24 mouse cellular contexts compared by ENCODE assay signal in genomic region chr10:67901179-67901578, GRCm38 (mm10). TPM values are rescaled to one million over a fixed set of nuclear protein-coding genes. Genes with fewer than 3 reads are reported as not detected.
DNase-seq lines count a peak whose midpoint lies in the region; ATAC-seq and TF ChIP-seq lines count a peak whose summit lies in the region.
"Had no signal": no experiment of that assay in that cellular context is flagged by ENCODE, and none has a peak within 500 bp of the region (broad histone marks: within the 10 kb centered on the region; RNA-seq: fewer than 3 reads in every experiment).

No protein-coding gene starts in this region.

- H3K4me3 ChIP-seq in left cerebral cortex, adult 2 months, result no peak overlapping the region
- H3K4me3 ChIP-seq in midbrain, postnatal 0 days (ENCODE audit: low read depth, low read length), result no peak overlapping the region
- H3K4me3 ChIP-seq: heart, embryonic 15.5 days; limb, embryonic 13.5 days; liver, embryonic 12.5 days; neural tube, embryonic 15.5 days had no signal

- intact Hi-C loops in left cerebral cortex, adult 2 months (cut with DNase I), result no loop called here
- intact Hi-C loops in left cerebral cortex, postnatal 4 days (cut with DNase I), result no loop called here

- no peaks in the 10 kb centered on the region for H3K4me1 ChIP-seq in midbrain, postnatal 0 days (ENCODE audit: insufficient read depth, low read length)
- H3K4me1 ChIP-seq: heart, embryonic 15.5 days; limb, embryonic 13.5 days; liver, embryonic 12.5 days; neural tube, embryonic 15.5 days had no signal

- peak overlapping the region; percentile 76 for H3K27ac ChIP-seq in left cerebral cortex, adult 2 months
- H3K27ac ChIP-seq in midbrain, postnatal 0 days (ENCODE audit: low read depth, low read length), result no peak overlapping the region
- H3K27ac ChIP-seq: heart, embryonic 15.5 days; hindbrain, embryonic 14.5 days; limb, embryonic 13.5 days; liver, embryonic 12.5 days; neural tube, embryonic 15.5 days had no signal

- no peak overlapping the region for H3K9ac ChIP-seq in midbrain, postnatal 0 days (replicated peaks; ENCODE audit: low read length, poor library complexity, severe bottlenecking)
- H3K9ac ChIP-seq: heart, embryonic 15.5 days; hindbrain, embryonic 14.5 days; limb, embryonic 13.5 days; liver, embryonic 12.5 days; neural tube, embryonic 15.5 days had no signal

- no peak for ATAC-seq in midbrain, postnatal 0 days (ENCODE audit: low FRiP score)
- ATAC-seq: activated CD4-positive, CD25-positive, alpha-beta regulatory T cell, adult 4 months; inflammation-experienced regulatory T-cells, adult 6 months; liver, embryonic 12.5 days had no signal

- peak; percentile 29 for DNase-seq in embryo, embryonic 10.5 days (ENCODE audit: low spot score)
- DNase-seq in embryo, embryonic 10 days (ENCODE audit: low spot score), result no peak
- no peak for DNase-seq in left cerebral cortex, adult 2 months (ENCODE audit: extremely low spot score in 1 of 2, low spot score in 2 of 2)
- DNase-seq in left cerebral cortex, postnatal 4 days, result no peak
- peak; percentile 20 for DNase-seq in midbrain, postnatal 0 days (ENCODE audit: low spot score)
- DNase-seq in right cerebral cortex, postnatal 4 days, result no peak
- no peak for DNase-seq in urinary bladder, postnatal 36 days (ENCODE audit: low spot score in 2 of 2)
- DNase-seq: adrenal gland, adult 8-10 months; cerebellum, adult 8-10 months; cerebellum, postnatal 36 days; gastrocnemius, postnatal 36 days; heart, postnatal 4 days; kidney, adult 18-20 months; layer of hippocampus, postnatal 36 days; lung, adult 18-20 months; lung, postnatal 10 days; right cerebral cortex, postnatal 25 days had no signal

- no peak overlapping the region for H3K4me2 ChIP-seq in midbrain, postnatal 0 days (ENCODE audit: low read depth, low read length, poor library complexity, severe bottlenecking)
- H3K4me2 ChIP-seq: heart, embryonic 15.5 days; hindbrain, embryonic 14.5 days; limb, embryonic 13.5 days; liver, embryonic 12.5 days; neural tube, embryonic 15.5 days had no signal

- H3K9me3 ChIP-seq in midbrain, postnatal 0 days (ENCODE audit: low read length), result no peaks in the 10 kb centered on the region
- H3K9me3 ChIP-seq: heart, embryonic 15.5 days; limb, embryonic 13.5 days; liver, embryonic 12.5 days; neural tube, embryonic 15.5 days had no signal

- TF ChIP-seq CTCF in left cerebral cortex, adult 2 months (IDR thresholded peaks at IDR 0.05), result no peak; the same call in 1 of the 2 replicates
- TF ChIP-seq CTCF in midbrain, postnatal 0 days (IDR thresholded peaks at IDR 0.05), result no peak

- 0 out of 2 replicates have a peak, but pooled peaks cover 3% of the 10 kb centered on the region for H3K27me3 ChIP-seq in midbrain, postnatal 0 days (ENCODE audit: insufficient read depth, low read length)
- H3K27me3 ChIP-seq: heart, embryonic 15.5 days; limb, embryonic 13.5 days; liver, embryonic 12.5 days; neural tube, embryonic 15.5 days had no signal

- WGBS in midbrain, postnatal 0 days, result 8% methylated on average over 5 of the region's 5 CpGs

- H3K36me3 ChIP-seq in midbrain, postnatal 0 days (ENCODE audit: insufficient read depth, low read length), result no peaks in the 10 kb centered on the region
- H3K36me3 ChIP-seq: heart, embryonic 15.5 days; limb, embryonic 13.5 days; liver, embryonic 12.5 days had no signal

RNA-seq across cellular contexts. Expression of gene Zfp365, which starts 11.3 kb away (rescaled TPM):
- 100 to 1,000 TPM; 456 to 474 TPM for total RNA-seq in left cerebral cortex, adult 2 months (2021)
- total RNA-seq in left cerebral cortex, postnatal 4 days (2021), result 10 to 100 TPM; 41.9 to 44.5 TPM
- 15.2 and 17.4 TPM in 2 replicates for total RNA-seq in midbrain, postnatal 0 days (2014; rRNA removed)
- polyA plus RNA-seq in midbrain, postnatal 0 days (2015; fragmentation: Nextera tagmentation; extraction: Ambion mirVana), result 7.9 and 9.1 TPM in 2 replicates

Comparison
In these comparisons a context has a peak if more than half of its experiments do, and no peak if none do; other contexts are left out.
1. DNase-seq: peak in embryo, embryonic 10.5 days (single experiment) and midbrain, postnatal 0 days (single experiment); none in embryo, embryonic 10 days (single experiment), left cerebral cortex, adult 2 months (0 of 2), left cerebral cortex, postnatal 4 days (single experiment), right cerebral cortex, postnatal 4 days (single experiment) and urinary bladder, postnatal 36 days (0 of 2).
2. RNA of gene Zfp365, which starts 11.3 kb away (total RNA-seq): 456 to 474 TPM in left cerebral cortex, adult 2 months; 41.9 to 44.5 TPM in left cerebral cortex, postnatal 4 days and 15.2 to 17.4 TPM in midbrain, postnatal 0 days; every median in the first group is over 10 times any median in the second.